Mouse (Mus musculus): ENCODE results near the gene Esm1. TPM values are rescaled to one million over a fixed set of nuclear protein-coding genes. Genes with fewer than 3 reads are reported as not detected.

The Esm1 gene
- polyA plus RNA-seq, 1 experiment from 2014 or later: 1.7 TPM

DNA sequence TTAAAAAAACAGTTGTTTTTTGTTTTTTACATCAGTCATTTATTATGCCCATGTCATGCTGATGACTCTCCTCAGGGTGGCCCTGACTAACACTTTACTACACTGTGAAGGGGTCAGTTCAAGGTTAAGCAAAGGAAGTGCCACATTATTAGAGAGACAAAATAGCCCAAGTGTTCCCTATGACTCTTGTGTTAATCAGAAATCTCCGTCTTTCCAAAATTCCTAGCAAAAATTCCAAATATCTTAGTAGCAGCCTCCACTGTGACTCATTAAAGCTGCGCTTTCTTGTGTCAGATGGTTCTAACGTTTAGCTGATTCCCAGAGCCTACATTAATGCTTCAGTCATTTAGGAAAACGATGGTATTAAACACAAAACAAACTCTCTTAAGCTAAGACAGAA is 7.3 kb upstream of the Esm1 start:
- WGBS: 72% methylated on average over 4 of the region's 4 CpGs
- Histone ChIP-seq H3K27ac (no peak overlapping the region), H3K9ac (no peak overlapping the region), H3K4me1 (no peaks in the 10 kb centered on the region), H3K27me3 (no peaks in the 10 kb centered on the region), H3K4me2 (no peak overlapping the region), H3K9me3 (replicated peaks) (no peaks in the 10 kb centered on the region), H3K36me3 (ENCODE audit: poor library complexity, severe bottlenecking) (no peaks in the 10 kb centered on the region), H3K4me3 (no peak overlapping the region)
- ATAC-seq: no peak

- no peak overlapping the region for H3K9ac ChIP-seq
- no peak overlapping the region for H3K4me3 ChIP-seq
- H3K27ac ChIP-seq: no peak overlapping the region
- H3K9me3 ChIP-seq (replicated peaks): no peaks in the 10 kb centered on the region
- no peak for ATAC-seq
- 73% methylated on average over 5 of the region's 5 CpGs for WGBS
- no peak overlapping the region for H3K4me2 ChIP-seq
- H3K36me3 ChIP-seq (ENCODE audit: poor library complexity, severe bottlenecking): no peaks in the 10 kb centered on the region
- H3K27me3 ChIP-seq: no peaks in the 10 kb centered on the region
- no peaks in the 10 kb centered on the region for H3K4me1 ChIP-seq
Measured at GRCm38 (mm10) chr13:113203146-113203545, 6.3 kb upstream of the Esm1 start.

- Histone ChIP-seq H3K4me2 (no peak overlapping the region), H3K27me3 (peaks cover 10% of the 10 kb centered on the region; the same call in 1 of the 2 replicates), H3K27ac (no peak overlapping the region), H3K4me3 (no peak overlapping the region), H3K9me3 (replicated peaks) (no peaks in the 10 kb centered on the region), H3K4me1 (no peaks in the 10 kb centered on the region), H3K36me3 (ENCODE audit: poor library complexity, severe bottlenecking) (no peaks in the 10 kb centered on the region), H3K9ac (no peak overlapping the region)
- ATAC-seq: no peak
- WGBS: 95% methylated on average over 5 of the region's 5 CpGs
Measured at GRCm38 (mm10) chr13:113205346-113205745, 4.1 kb upstream of the Esm1 start.

- no peak overlapping the region for H3K27ac ChIP-seq
- no peaks in the 10 kb centered on the region for H3K9me3 ChIP-seq (replicated peaks)
- ATAC-seq: no peak
- whole genome bisulfite sequencing: 63% methylated on average over 15 of the region's 15 CpGs
- H3K4me2 ChIP-seq: no peak overlapping the region
- H3K4me3 ChIP-seq: no peak overlapping the region
- no peaks in the 10 kb centered on the region for H3K36me3 ChIP-seq (ENCODE audit: poor library complexity, severe bottlenecking)
- H3K27me3 ChIP-seq: peaks cover 11% of the 10 kb centered on the region; the same call in 1 of the 2 replicates
- no peak overlapping the region for H3K9ac ChIP-seq
- H3K4me1 ChIP-seq: no peaks in the 10 kb centered on the region
Measured at GRCm38 (mm10) chr13:113211345-113211744, 1.9 kb downstream of the Esm1 start.

DNA sequence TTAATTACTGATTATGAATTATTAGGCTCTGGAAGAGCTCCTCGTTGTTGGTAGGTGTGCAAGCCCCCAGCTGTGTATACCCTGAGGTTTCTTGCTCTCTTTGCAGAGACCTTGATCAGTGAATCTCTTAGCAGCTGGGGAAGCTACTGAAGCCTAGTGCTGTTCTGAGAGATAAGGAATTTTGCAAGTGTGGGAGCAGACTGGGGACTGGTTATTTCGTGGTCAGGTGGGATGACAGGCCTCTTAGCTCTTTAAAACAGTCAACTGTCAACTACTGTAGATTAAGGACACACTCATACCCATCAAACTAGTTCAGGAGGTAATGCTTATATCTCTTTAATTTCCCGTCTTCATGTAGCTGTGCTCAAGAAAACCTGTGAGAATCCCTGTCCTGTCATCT is 2.9 kb downstream of the Esm1 start:
- no peak for ATAC-seq
- no peaks in the 10 kb centered on the region for H3K36me3 ChIP-seq (ENCODE audit: poor library complexity, severe bottlenecking)
- peaks cover 11% of the 10 kb centered on the region; the same call in 1 of the 2 replicates for H3K27me3 ChIP-seq
- no peaks in the 10 kb centered on the region for H3K4me1 ChIP-seq
- no peak overlapping the region for H3K9ac ChIP-seq
- no peak overlapping the region for H3K4me2 ChIP-seq
- no peak overlapping the region for H3K4me3 ChIP-seq
- H3K9me3 ChIP-seq (replicated peaks): no peaks in the 10 kb centered on the region
- no peak overlapping the region for H3K27ac ChIP-seq
- 72% methylated on average over 3 of the region's 3 CpGs for WGBS

DNA sequence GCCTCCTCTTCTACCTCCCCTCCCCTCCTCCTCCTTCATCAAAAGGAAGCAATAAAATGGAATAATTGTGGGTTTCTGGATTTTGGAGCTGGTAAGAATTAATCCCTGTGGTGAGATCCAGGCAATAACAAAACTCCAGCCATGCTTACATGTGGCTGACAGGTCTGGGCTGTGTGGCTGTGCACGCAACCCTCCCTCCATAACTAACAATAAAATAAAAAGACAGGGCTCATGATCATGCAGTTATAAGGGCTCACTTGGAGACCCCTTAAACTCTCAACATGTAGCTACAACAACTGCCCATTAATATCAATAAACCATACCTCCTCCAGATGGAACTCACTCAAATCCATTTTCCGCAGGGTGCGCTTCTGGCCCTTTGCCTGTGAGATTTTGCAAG is 4.4 kb downstream of the Esm1 start:
- Histone ChIP-seq H3K9ac (no peak overlapping the region), H3K4me2 (no peak overlapping the region)
- WGBS: 92% methylated on average over 3 of the region's 3 CpGs

GRCm38 (mm10) chr13:113221851-113222250 is 12.4 kb downstream of the Esm1 start:
- Histone ChIP-seq H3K27ac (no peak overlapping the region), H3K9me3 (replicated peaks) (no peaks in the 10 kb centered on the region), H3K9ac (no peak overlapping the region), H3K36me3 (ENCODE audit: poor library complexity, severe bottlenecking) (no peaks in the 10 kb centered on the region), H3K4me1 (peaks cover 7% of the 10 kb centered on the region), H3K4me3 (no peak overlapping the region), H3K27me3 (no peaks in the 10 kb centered on the region), H3K4me2 (no peak overlapping the region)
- ATAC-seq: no peak
- WGBS: 60% methylated on average over 6 of the region's 6 CpGs

More for the DNA sequence above, 4.4 kb downstream of the Esm1 start:
- peaks cover 8% of the 10 kb centered on the region; the same call in 1 of the 2 replicates for H3K27me3 ChIP-seq
- no peaks in the 10 kb centered on the region for H3K4me1 ChIP-seq
- no peak overlapping the region for H3K4me3 ChIP-seq
- H3K27ac ChIP-seq: no peak overlapping the region
- H3K36me3 ChIP-seq (ENCODE audit: poor library complexity, severe bottlenecking): no peaks in the 10 kb centered on the region
- no peaks in the 10 kb centered on the region for H3K9me3 ChIP-seq (replicated peaks)
- ATAC-seq: no peak

- ATAC-seq: peak; percentile 27; the same call in 1 of the 2 replicates
- Histone ChIP-seq H3K9me3 (replicated peaks) (no peaks in the 10 kb centered on the region), H3K27me3 (no peaks in the 10 kb centered on the region), H3K27ac (peak overlapping the region; percentile 31; the same call in 1 of the 2 replicates), H3K4me3 (no peak overlapping the region), H3K4me1 (peaks cover 7% of the 10 kb centered on the region), H3K4me2 (peak overlapping the region; percentile 34; the same call in 1 of the 2 replicates), H3K9ac (no peak overlapping the region), H3K36me3 (ENCODE audit: poor library complexity, severe bottlenecking) (no peaks in the 10 kb centered on the region)
- 6% methylated on average over 2 of the region's 2 CpGs for WGBS
Measured at GRCm38 (mm10) chr13:113224105-113224504, 14.6 kb downstream of the Esm1 start.

GRCm38 (mm10) chr13:113225811-113226210 is 16.4 kb downstream of the Esm1 start, which contains the start of gene Gzmk:
TSS of gene Gzmk (minus strand) at chr13:113225908.
- Histone ChIP-seq H3K9ac (no peak within 1 kb of the TSS), H3K27ac (no peak within 1 kb of the TSS), H3K4me1 (peaks cover 7% of the 10 kb centered on the region), H3K4me3 (no peak within 1 kb of the TSS), H3K27me3 (no peaks in the 10 kb centered on the region), H3K4me2 (no peak within 1 kb of the TSS), H3K36me3 (ENCODE audit: poor library complexity, severe bottlenecking) (no peaks in the 10 kb centered on the region), H3K9me3 (replicated peaks) (no peaks in the 10 kb centered on the region)
- WGBS: 52% methylated on average over 7 of the region's 7 CpGs
- peak; percentile 98 for ATAC-seq

DNA sequence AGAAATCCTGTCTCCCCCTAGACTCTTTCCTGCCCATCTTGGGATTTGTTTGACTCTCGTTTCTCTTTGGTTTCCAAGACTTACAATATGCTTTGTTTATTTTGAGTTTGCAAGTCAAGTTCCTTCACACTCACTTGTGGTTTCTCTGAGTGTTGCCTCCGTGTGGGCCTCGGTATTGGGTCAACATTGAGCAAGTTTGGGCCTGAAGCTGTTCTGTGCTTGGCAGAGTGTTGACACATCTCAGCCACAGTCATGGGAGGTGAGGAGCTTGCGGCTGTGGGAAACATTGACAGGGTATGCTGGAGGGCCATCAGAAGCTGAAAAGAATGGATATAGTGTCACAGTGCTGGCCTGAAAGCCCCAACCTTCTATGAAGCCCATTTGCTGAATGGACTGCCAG is 17.6 kb downstream of the Esm1 start:
- ATAC-seq: no peak

DNA sequence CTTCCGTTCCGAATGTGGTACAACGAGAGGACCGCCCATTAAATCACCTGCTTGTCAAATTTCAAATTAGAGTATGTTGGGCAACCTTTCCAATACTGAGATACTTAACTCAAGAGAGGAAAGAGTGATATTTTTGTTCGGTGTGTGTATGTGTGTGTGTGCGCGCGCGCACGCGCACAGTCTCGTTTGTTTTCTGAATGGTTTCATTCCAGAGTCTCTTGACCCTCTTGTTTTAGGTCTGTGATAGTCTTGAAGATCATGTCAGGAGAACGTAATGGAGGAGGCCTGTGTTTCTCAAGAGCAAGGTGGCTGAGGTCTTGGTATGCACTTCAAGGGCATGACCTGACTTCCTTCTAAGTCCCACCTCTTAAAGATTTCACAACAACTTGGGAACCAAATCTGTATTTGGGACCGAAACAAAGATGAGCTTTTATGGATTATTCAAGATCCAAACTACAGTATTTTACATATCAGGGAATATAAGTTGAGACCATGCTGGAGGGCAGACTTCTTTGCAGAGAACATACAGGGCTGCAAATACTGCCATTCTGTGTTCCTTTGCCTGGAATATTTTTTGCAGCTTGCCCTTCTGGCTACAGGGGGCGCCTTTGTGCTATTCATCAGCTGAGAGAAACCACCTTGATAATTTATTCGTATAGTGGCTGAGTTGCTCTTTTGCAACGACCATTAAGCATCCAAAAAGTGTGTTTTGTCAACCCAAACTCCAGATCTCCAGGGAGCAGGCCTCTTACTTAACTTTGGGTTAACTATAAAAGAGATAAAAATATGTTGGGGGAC is 18.4 kb downstream of the Esm1 start:
- Histone ChIP-seq H3K36me3 (ENCODE audit: poor library complexity, severe bottlenecking) (no peaks in the 10 kb centered on the region), H3K4me1 (peaks cover 7% of the 10 kb centered on the region), H3K4me2 (no peak overlapping the region), H3K27ac (no peak overlapping the region), H3K9ac (no peak overlapping the region), H3K4me3 (no peak overlapping the region), H3K9me3 (replicated peaks) (no peaks in the 10 kb centered on the region), H3K27me3 (no peaks in the 10 kb centered on the region)
- WGBS: 89% methylated on average over 17 of the region's 17 CpGs
- ATAC-seq: no peak

More for the DNA sequence above, 17.6 kb downstream of the Esm1 start:
- no peak overlapping the region for H3K27ac ChIP-seq
- no peak overlapping the region for H3K4me3 ChIP-seq
- H3K27me3 ChIP-seq: no peaks in the 10 kb centered on the region
- peaks cover 7% of the 10 kb centered on the region for H3K4me1 ChIP-seq
- 92% methylated on average over 4 of the region's 4 CpGs for WGBS
- H3K4me2 ChIP-seq: no peak overlapping the region
- no peak overlapping the region for H3K9ac ChIP-seq
- no peaks in the 10 kb centered on the region for H3K36me3 ChIP-seq (ENCODE audit: poor library complexity, severe bottlenecking)
- H3K9me3 ChIP-seq (replicated peaks): no peaks in the 10 kb centered on the region

GRCm38 (mm10) chr13:113242129-113242528 is 32.7 kb downstream of the Esm1 start:
- H3K27ac ChIP-seq: no peak overlapping the region
- no peak for ATAC-seq
- H3K4me2 ChIP-seq: no peak overlapping the region
- H3K27me3 ChIP-seq: no peaks in the 10 kb centered on the region
- no peak overlapping the region for H3K4me3 ChIP-seq
- H3K36me3 ChIP-seq (ENCODE audit: poor library complexity, severe bottlenecking): no peaks in the 10 kb centered on the region
- 55% methylated on average over 6 of the region's 6 CpGs for WGBS
- 0 out of 2 replicates have a peak, but pooled peaks cover 3% of the 10 kb centered on the region for H3K4me1 ChIP-seq
- H3K9ac ChIP-seq: no peak overlapping the region
- H3K9me3 ChIP-seq (replicated peaks): no peaks in the 10 kb centered on the region

Measured in forebrain, embryonic 13.5 days (tissue).